Mouse (Mus musculus) heart, postnatal 0 days (tissue): ENCODE results near the gene Fam50a.

ENCODE experiments used
- CTCF ChIP-seq: IDR thresholded peaks from 2 replicates; pipeline ENCODE4 v1.5.1; 2016; ENCODE audit warnings: antibody characterized with exemption, control low read depth, low read depth
- EP300 ChIP-seq: IDR thresholded peaks from 2 replicates; pipeline ENCODE4 v1.6.1; 2016; ENCODE audit warnings: antibody characterized with exemption, low read depth

DNA sequence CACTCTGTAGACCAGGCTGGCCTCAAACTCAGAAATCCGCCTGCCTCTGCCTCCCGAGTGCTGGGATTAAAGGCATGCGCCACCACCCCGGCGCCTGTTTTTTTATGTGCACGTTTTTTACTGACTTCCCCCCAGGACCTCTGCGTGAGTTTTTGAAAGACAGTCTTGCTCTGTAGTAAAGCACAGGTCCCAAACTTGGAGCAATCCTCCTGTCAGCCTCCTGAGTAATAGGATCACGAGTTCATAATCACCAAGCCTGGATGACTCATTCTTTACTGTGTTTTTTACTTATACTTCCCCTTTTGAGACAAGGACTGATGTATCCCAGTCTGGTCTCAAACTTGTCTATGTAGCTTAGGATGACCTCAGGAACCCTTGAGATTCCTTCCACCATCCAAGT lies 34.9 kb upstream of the Fam50a start:
- TF ChIP-seq CTCF (no peak), EP300 (no peak)
